Mouse (Mus musculus) right cerebral cortex, postnatal 36 days (tissue): ENCODE measurements at regions not wholly inside any gene's neighbourhood (a gene's known extent, or its start where the extent isn't known, plus 50 kb on each side); places are given as distances from the start of the nearest gene placed in this dataset.

Source experiments
- DNase-seq, 2 experiments: peaks; one replicate each; pipeline ENCODE4 v3.0.0; 2022; ENCODE audit warnings: low spot score in 2 of 2, mixed read lengths in 1 of 2

GRCm38 (mm10) chr12:67929842-67930241 is 707.5 kb upstream of the Mdga2 start:
- no peak for DNase-seq

GRCm38 (mm10) chr12:67914603-67915002 is 692.3 kb upstream of the Mdga2 start:
- DNase-seq: no peak

- DNase-seq: no peak
These were observed 664.9 kb upstream of the Mdga2 start for GRCm38 (mm10) chr12:67887296-67887695.

GRCm38 (mm10) chr12:67862615-67863014 is 640.3 kb upstream of the Mdga2 start:
- peak in 1 of 2 experiments; percentile 2 for DNase-seq

- no peak for DNase-seq
These were observed 638.4 kb upstream of the Mdga2 start for GRCm38 (mm10) chr12:67860713-67861112.

- DNase-seq: no peak
These were observed 630.3 kb upstream of the Mdga2 start for GRCm38 (mm10) chr12:67852625-67853024.

GRCm38 (mm10) chr12:67847517-67847916 is 625.2 kb upstream of the Mdga2 start:
- DNase-seq: no peak

GRCm38 (mm10) chr12:67804297-67804696 is 581.9 kb upstream of the Mdga2 start:
- no peak for DNase-seq

GRCm38 (mm10) chr12:67799776-67800175 is 577.4 kb upstream of the Mdga2 start:
- DNase-seq: no peak
